In the genomic region with DNA sequence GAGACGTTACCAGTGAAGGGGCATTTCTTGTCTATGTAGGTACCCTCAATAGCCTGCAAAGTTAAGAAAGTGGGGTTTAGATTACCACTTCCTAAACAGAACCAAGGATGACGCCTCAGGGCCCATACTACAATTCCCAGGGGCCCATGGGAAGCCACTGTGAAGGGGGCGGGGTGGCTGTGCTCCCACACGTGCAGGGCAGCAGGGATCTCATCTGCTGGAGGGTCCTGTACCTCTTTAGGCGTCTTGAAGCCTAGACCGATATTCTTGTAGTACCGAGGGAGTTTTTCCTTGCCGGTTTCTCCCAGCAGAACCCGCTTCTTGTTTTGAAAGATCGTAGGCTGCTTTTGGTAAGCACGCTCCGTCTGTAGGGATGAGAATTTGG, we compare ENCODE assay signal across 8 mouse cellular contexts. TPM values are rescaled to one million over a fixed set of nuclear protein-coding genes. Genes with fewer than 3 reads are reported as not detected.
DNase-seq lines count a peak whose midpoint lies in the region; ATAC-seq and TF ChIP-seq lines count a peak whose summit lies in the region.

No protein-coding gene starts in this region.

- no peak for TF ChIP-seq CTCF in cerebellum, adult 2 months (IDR thresholded peaks at IDR 0.05; ENCODE audit: borderline replicate concordance, insufficient read depth, low read depth, low read length)

- WGBS in cerebellum, adult 2 months, result 9% methylated on average over 12 of the region's 12 CpGs
- 25% methylated on average over 12 of the region's 12 CpGs for WGBS in hindbrain, embryonic 16.5 days
- WGBS in macrophage (ENCODE audit: missing documents), result 7% methylated on average over 12 of the region's 12 CpGs

- H3K79me2 ChIP-seq in macrophage (ENCODE audit: inconsistent target), result peaks cover 39% of the 10 kb centered on the region

- no peaks in the 10 kb centered on the region for H3K9me3 ChIP-seq in hindbrain, embryonic 16.5 days (ENCODE audit: control insufficient read depth, low read length)

- peak overlapping the region; percentile 91 for H3K9ac ChIP-seq in hindbrain, embryonic 16.5 days (ENCODE audit: low read depth, low read length)

- DNase-seq in cerebellum, adult 2 months, result no peak
- no peak for DNase-seq in cerebellum, adult 18-20 months
- DNase-seq in thymus, postnatal 14 days, result peak; percentile 64
- DNase-seq in thymus, adult 18-20 months, result no peak
- no peak for DNase-seq in gastrocnemius, postnatal 10 days

- H3K4me1 ChIP-seq in cerebellum, adult 2 months (ENCODE audit: control insufficient read depth, insufficient read depth, low read length), result peaks cover 7% of the 10 kb centered on the region; the same call in 1 of the 2 replicates
- peaks cover 32% of the 10 kb centered on the region for H3K4me1 ChIP-seq in hindbrain, embryonic 16.5 days (ENCODE audit: control insufficient read depth, insufficient read depth, low read depth, low read length)

- H3K36me3 ChIP-seq in hindbrain, embryonic 16.5 days (ENCODE audit: control insufficient read depth, insufficient read depth, low read length), result peaks cover 54% of the 10 kb centered on the region
- peaks cover 53% of the 10 kb centered on the region for H3K36me3 ChIP-seq in macrophage (ENCODE audit: inconsistent target)

- ATAC-seq in hindbrain, embryonic 16.5 days, result no peak
- ATAC-seq in monocyte, adult 5-6 weeks (replicated peaks; ENCODE audit: insufficient number of reproducible peaks, low FRiP score, low TSS enrichment, poor library complexity, severe bottlenecking), result no peak

- H3K4me3 ChIP-seq in cerebellum, adult 2 months (replicated peaks; ENCODE audit: insufficient read depth, low read depth, low read length), result peak overlapping the region; percentile 81
- H3K4me3 ChIP-seq in hindbrain, embryonic 16.5 days (ENCODE audit: low read length), result peak overlapping the region; percentile 83
- H3K4me3 ChIP-seq in macrophage (ENCODE audit: inconsistent target), result peak overlapping the region; percentile 99

- peak overlapping the region; percentile 76 for H3K4me2 ChIP-seq in hindbrain, embryonic 16.5 days (ENCODE audit: low read length)

- TF ChIP-seq POLR2A in cerebellum, adult 2 months (IDR thresholded peaks at IDR 0.05; ENCODE audit: borderline replicate concordance, insufficient read depth, low read length), result no peak

- no peak overlapping the region for H3K27ac ChIP-seq in cerebellum, adult 2 months (ENCODE audit: insufficient read depth, low read length)
- H3K27ac ChIP-seq in hindbrain, embryonic 16.5 days (ENCODE audit: low read depth, low read length), result no peak overlapping the region
- peak overlapping the region; percentile 95 for H3K27ac ChIP-seq in macrophage

- H3K27me3 ChIP-seq in cerebellum, adult 2 months (ENCODE audit: control insufficient read depth, insufficient read depth, low read length), result no peaks in the 10 kb centered on the region
- no peaks in the 10 kb centered on the region for H3K27me3 ChIP-seq in hindbrain, embryonic 16.5 days (replicated peaks; ENCODE audit: control insufficient read depth, insufficient read depth, low read length)

RNA-seq across cellular contexts. Expression of gene Rps11, which starts 1.1 kb away (rescaled TPM):
- polyA plus RNA-seq in cerebellum, adult 2 months (2012; rRNA removed), result 392 and 433 TPM in 2 replicates
- 698 and 709 TPM in 2 replicates for polyA plus RNA-seq in hindbrain, embryonic 16.5 days (2015; fragmentation: Nextera tagmentation; extraction: Ambion mirVana)
- 100 to 1,000 TPM in 1 of 26 experiments, 10 to 100 TPM in 25; 12.6 to 209 (median 27.9) TPM for total RNA-seq in macrophage (2018; cell fraction: chromatin; rRNA removed)
- 1,000 to 10,000 TPM in 12 of 26 experiments, 100 to 1,000 TPM in 14; 469 to 1,924 (median 792) TPM for total RNA-seq in macrophage (2018; cell fraction: cytosol; rRNA removed)
- 100 to 1,000 TPM in 14 of 26 experiments, 10 to 100 TPM in 12; 53.1 to 199 (median 101) TPM for total RNA-seq in macrophage (2018; cell fraction: nucleus; rRNA removed)
- polyA plus RNA-seq in macrophage (2018), result 1,184 to 1,556 TPM (median 1,388 TPM) in 3 replicates
- 1,164 to 1,516 TPM (median 1,507 TPM) in 3 replicates for total RNA-seq in monocyte, adult 5-6 weeks (2017)
- 100 to 1,000 TPM; 762 to 817 TPM for total RNA-seq in gastrocnemius, postnatal 10 days (2021)

RNA-seq across cellular contexts. Expression of gene Rpl13a, which starts 5.4 kb away (rescaled TPM):
- 1,090 and 1,228 TPM in 2 replicates for polyA plus RNA-seq in cerebellum, adult 2 months (2012; rRNA removed)
- polyA plus RNA-seq in hindbrain, embryonic 16.5 days (2015; fragmentation: Nextera tagmentation; extraction: Ambion mirVana), result 587 and 622 TPM in 2 replicates
- 100 to 1,000 TPM in 17 of 26 experiments, 10 to 100 TPM in 9; 38.7 to 450 (median 112) TPM for total RNA-seq in macrophage (2018; cell fraction: chromatin; rRNA removed)
- 1,000 to 10,000 TPM in 22 of 26 experiments, 100 to 1,000 TPM in 4; 829 to 2,559 (median 1,296) TPM for total RNA-seq in macrophage (2018; cell fraction: cytosol; rRNA removed)
- 100 to 1,000 TPM; 139 to 424 (median 252) TPM for total RNA-seq in macrophage (2018; cell fraction: nucleus; rRNA removed)
- polyA plus RNA-seq in macrophage (2018), result 804 to 2,026 TPM (median 1,578 TPM) in 3 replicates
- total RNA-seq in monocyte, adult 5-6 weeks (2017), result 2,771 to 4,251 TPM (median 4,236 TPM) in 3 replicates
- 1,000 to 10,000 TPM; 1,164 to 1,215 TPM for total RNA-seq in gastrocnemius, postnatal 10 days (2021)

RNA-seq across cellular contexts. Expression of gene Gm45713, which starts 12.9 kb away (rescaled TPM):
- polyA plus RNA-seq in cerebellum, adult 2 months (2012; rRNA removed), result 0.16 TPM in 1 of 2 replicates, not detected in the other
- polyA plus RNA-seq in hindbrain, embryonic 16.5 days (2015; fragmentation: Nextera tagmentation; extraction: Ambion mirVana), result 0.16 and 0.37 TPM in 2 replicates
- total RNA-seq in macrophage (2018; cell fraction: chromatin; rRNA removed), result not detected
- total RNA-seq in macrophage (2018; cell fraction: cytosol; rRNA removed), result under 1 TPM in 5 of 26 experiments, not detected in 21; 0.09 to 0.16 (median 0.12) TPM
- 1 to 10 TPM in 1 of 26 experiments, not detected in 25; 2.2 TPM for total RNA-seq in macrophage (2018; cell fraction: nucleus; rRNA removed)
- polyA plus RNA-seq in macrophage (2018), result not detected in 3 replicates
- 1.5 TPM in 1 of 3 replicates, not detected in the others for total RNA-seq in monocyte, adult 5-6 weeks (2017)
- total RNA-seq in gastrocnemius, postnatal 10 days (2021), result not detected

RNA-seq across cellular contexts. Expression of gene Flt3l, which starts 13.1 kb away (rescaled TPM):
- 24.4 and 28.4 TPM in 2 replicates for polyA plus RNA-seq in cerebellum, adult 2 months (2012; rRNA removed)
- 2.0 and 2.8 TPM in 2 replicates for polyA plus RNA-seq in hindbrain, embryonic 16.5 days (2015; fragmentation: Nextera tagmentation; extraction: Ambion mirVana)
- total RNA-seq in macrophage (2018; cell fraction: chromatin; rRNA removed), result 10 to 100 TPM in 25 of 26 experiments, 1 to 10 TPM in 1; 5.1 to 67.4 (median 27.4) TPM
- 10 to 100 TPM in 14 of 26 experiments, 1 to 10 TPM in 12; 4.7 to 15.9 (median 10.5) TPM for total RNA-seq in macrophage (2018; cell fraction: cytosol; rRNA removed)
- 10 to 100 TPM in 22 of 26 experiments, 1 to 10 TPM in 4; 7.7 to 42.8 (median 25.9) TPM for total RNA-seq in macrophage (2018; cell fraction: nucleus; rRNA removed)
- polyA plus RNA-seq in macrophage (2018), result 4.4 to 9.9 TPM (median 8.0 TPM) in 3 replicates
- total RNA-seq in monocyte, adult 5-6 weeks (2017), result 35.3 to 62.4 TPM (median 36.7 TPM) in 3 replicates
- total RNA-seq in gastrocnemius, postnatal 10 days (2021), result 1 to 10 TPM; 2.3 to 4.3 TPM

RNA-seq across cellular contexts. Expression of gene Fcgrt, which starts 19.5 kb away (rescaled TPM):
- 32.1 and 33.7 TPM in 2 replicates for polyA plus RNA-seq in cerebellum, adult 2 months (2012; rRNA removed)
- polyA plus RNA-seq in hindbrain, embryonic 16.5 days (2015; fragmentation: Nextera tagmentation; extraction: Ambion mirVana), result 34.1 and 40.2 TPM in 2 replicates
- 10 to 100 TPM in 14 of 26 experiments, 1 to 10 TPM in 12; 2.2 to 66.1 (median 11.3) TPM for total RNA-seq in macrophage (2018; cell fraction: chromatin; rRNA removed)
- total RNA-seq in macrophage (2018; cell fraction: cytosol; rRNA removed), result 100 to 1,000 TPM in 13 of 26 experiments, 10 to 100 TPM in 13; 37.8 to 269 (median 128) TPM
- 100 to 1,000 TPM in 12 of 26 experiments, 10 to 100 TPM in 14; 41.4 to 267 (median 88.4) TPM for total RNA-seq in macrophage (2018; cell fraction: nucleus; rRNA removed)
- 84.4 to 284 TPM (median 160 TPM) in 3 replicates for polyA plus RNA-seq in macrophage (2018)
- 74.9 to 100 TPM (median 91.0 TPM) in 3 replicates for total RNA-seq in monocyte, adult 5-6 weeks (2017)
- total RNA-seq in gastrocnemius, postnatal 10 days (2021), result 10 to 100 TPM; 70.9 to 75.2 TPM
